Mouse (Mus musculus) large intestine, adult 2 months (tissue): ENCODE data around the gene Hist1h4m. TPM values are rescaled to one million over a fixed set of nuclear protein-coding genes. Genes with fewer than 3 reads are reported as not detected.

Experiments used
- polyA plus RNA-seq: library from polyadenylated mRNA; depleted of rRNA; stranded (reverse); fragments of >200 nt; gene quantifications from 2 replicates; pipeline ENCODE4 v1.2.3, GENCODE M21; 2012; rRNA removed

The Hist1h4m gene
- polyA plus RNA-seq, 1 experiment, result 0.98 TPM

Other genes with a start within 250 kb of the Hist1h4m start
- not detected in 2 replicates for gene Olfr1364, start 230.0 kb upstream of the Hist1h4m start, polyA plus RNA-seq
- not detected in 2 replicates for gene Olfr1362, start 197.7 kb upstream of the Hist1h4m start, polyA plus RNA-seq
- not detected in 2 replicates for gene Olfr11, start 169.2 kb upstream of the Hist1h4m start, polyA plus RNA-seq
- not detected in 2 replicates for gene Olfr1361, start 148.4 kb upstream of the Hist1h4m start, polyA plus RNA-seq
- gene Olfr1360, start 134.3 kb upstream of the Hist1h4m start, polyA plus RNA-seq, result not detected in 2 replicates
- not detected in 2 replicates for gene Olfr1359, start 113.6 kb upstream of the Hist1h4m start, polyA plus RNA-seq
- 14.2 and 16.3 TPM in 2 replicates for gene Hist1h2bl, start 95.6 kb upstream of the Hist1h4m start, polyA plus RNA-seq
- 23.0 and 39.3 TPM in 2 replicates for gene Hist1h2ai, start 95.3 kb upstream of the Hist1h4m start, polyA plus RNA-seq
- 33.4 and 59.9 TPM in 2 replicates for gene Hist1h3h, start 94.1 kb upstream of the Hist1h4m start, polyA plus RNA-seq
- gene Hist1h2bm, start 89.7 kb upstream of the Hist1h4m start, polyA plus RNA-seq, result 4.5 and 5.5 TPM in 2 replicates
- 3.6 and 5.5 TPM in 2 replicates for gene Hist1h4j, start 76.7 kb upstream of the Hist1h4m start, polyA plus RNA-seq
- gene Hist1h4k, start 61.2 kb upstream of the Hist1h4m start, polyA plus RNA-seq, result 44.1 and 68.7 TPM in 2 replicates
- 14.9 and 16.4 TPM in 2 replicates for gene Hist1h2ak, start 57.9 kb upstream of the Hist1h4m start, polyA plus RNA-seq
- 3.5 and 9.7 TPM in 2 replicates for gene Hist1h2bn, start 57.6 kb upstream of the Hist1h4m start, polyA plus RNA-seq
- 4.2 and 4.5 TPM in 2 replicates for gene Hist1h1b, start 31.1 kb upstream of the Hist1h4m start, polyA plus RNA-seq
- 46.3 and 55.3 TPM in 2 replicates for gene Hist1h3i, start 28.4 kb upstream of the Hist1h4m start, polyA plus RNA-seq
- gene Hist1h2an, start 24.5 kb upstream of the Hist1h4m start, polyA plus RNA-seq, result 7.4 and 15.3 TPM in 2 replicates
- 2.1 and 5.4 TPM in 2 replicates for gene Hist1h2bp, start 24.3 kb upstream of the Hist1h4m start, polyA plus RNA-seq
- gene Hist1h2bq, start 1.5 kb upstream of the Hist1h4m start, polyA plus RNA-seq, result 23.8 and 61.7 TPM in 2 replicates
- gene Hist1h2ao, start 1.3 kb upstream of the Hist1h4m start, polyA plus RNA-seq, result not detected in 2 replicates
- 38.1 and 56.7 TPM in 2 replicates for gene Hist1h4n, start 20.4 kb downstream of the Hist1h4m start, polyA plus RNA-seq
- 253 and 504 TPM in 2 replicates for gene Hist1h2ap, start 21.8 kb downstream of the Hist1h4m start, polyA plus RNA-seq
- 19.9 and 53.9 TPM in 2 replicates for gene Hist1h2br, start 22.0 kb downstream of the Hist1h4m start, polyA plus RNA-seq
- gene Zfp184, start 133.3 kb downstream of the Hist1h4m start, polyA plus RNA-seq, result 0.10 and 0.29 TPM in 2 replicates
- gene Pom121l2, start 169.4 kb downstream of the Hist1h4m start, polyA plus RNA-seq, result not detected in 2 replicates
- 2.8 and 2.9 TPM in 2 replicates for gene Prss16, start 198.0 kb downstream of the Hist1h4m start, polyA plus RNA-seq
- gene Hist1h2ah, start 223.8 kb downstream of the Hist1h4m start, polyA plus RNA-seq, result 27.5 and 54.8 TPM in 2 replicates
- gene Hist1h2bk, start 224.1 kb downstream of the Hist1h4m start, polyA plus RNA-seq, result 29.1 and 34.6 TPM in 2 replicates
- gene Hist1h4i, start 229.6 kb downstream of the Hist1h4m start, polyA plus RNA-seq, result 14.9 and 16.6 TPM in 2 replicates
- 8.2 and 10.2 TPM in 2 replicates for gene Hist1h2ag, start 231.2 kb downstream of the Hist1h4m start, polyA plus RNA-seq
- 19.3 and 26.1 TPM in 2 replicates for gene Hist1h2bj, start 231.5 kb downstream of the Hist1h4m start, polyA plus RNA-seq